Mouse (Mus musculus) erythroblast, embryonic 14.5 days (primary cell): ENCODE measurements at regions not wholly inside any gene's neighbourhood (a gene's known extent, or its start where the extent isn't known, plus 50 kb on each side); places are given as distances from the start of the nearest gene placed in this dataset.

Source experiments
- GATA1 ChIP-seq: IDR thresholded peaks from 2 replicates; pipeline ENCODE4 v1.6.1; 2012; ENCODE audit warnings: low read length, inconsistent platforms, mixed read lengths
- TAL1 ChIP-seq: IDR thresholded peaks from 3 replicates; pipeline ENCODE4 v1.6.1; 2012; ENCODE audit warnings: low read length, inconsistent platforms, mixed read lengths

DNA sequence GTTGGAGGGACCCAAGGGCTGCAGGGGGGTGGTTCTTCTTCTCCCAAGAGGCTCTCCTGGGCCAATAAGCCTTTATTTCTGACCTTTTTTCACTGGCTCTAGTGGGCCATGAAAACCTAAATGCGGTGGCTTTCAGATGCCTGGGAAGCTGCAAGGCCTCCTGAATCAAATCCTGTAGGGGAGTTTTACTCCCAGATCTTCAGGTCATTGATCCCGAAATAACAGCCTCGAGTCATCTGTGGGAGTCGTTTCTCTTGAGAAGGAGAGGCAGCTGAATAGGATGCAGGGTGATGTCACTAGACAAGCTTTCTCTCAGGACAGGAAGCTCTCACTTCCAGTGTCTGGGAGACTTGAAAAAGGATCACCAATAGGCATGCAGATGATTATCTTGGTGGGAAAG is 70.4 kb downstream of the Enc1 start:
- TF ChIP-seq GATA1 = no peak
- no peak for TF ChIP-seq TAL1
